Mouse (Mus musculus) liver, adult 2 months (tissue): ENCODE data around the gene Ppm1d.

Experiments used
- CTCF ChIP-seq: fragments of 200-500 bp; IDR thresholded peaks from 2 replicates; pipeline ENCODE4 v1.5.1; 2011; ENCODE audit warnings: low read depth, low read length, control low read depth
- POLR2A ChIP-seq: fragments of 200-500 bp; IDR thresholded peaks from 2 replicates; pipeline ENCODE4 v1.6.1; 2011; ENCODE audit warnings: low read length, control low read depth; ENCODE audit not compliant: insufficient read depth; ENCODE audit errors: extremely low read depth

DNA sequence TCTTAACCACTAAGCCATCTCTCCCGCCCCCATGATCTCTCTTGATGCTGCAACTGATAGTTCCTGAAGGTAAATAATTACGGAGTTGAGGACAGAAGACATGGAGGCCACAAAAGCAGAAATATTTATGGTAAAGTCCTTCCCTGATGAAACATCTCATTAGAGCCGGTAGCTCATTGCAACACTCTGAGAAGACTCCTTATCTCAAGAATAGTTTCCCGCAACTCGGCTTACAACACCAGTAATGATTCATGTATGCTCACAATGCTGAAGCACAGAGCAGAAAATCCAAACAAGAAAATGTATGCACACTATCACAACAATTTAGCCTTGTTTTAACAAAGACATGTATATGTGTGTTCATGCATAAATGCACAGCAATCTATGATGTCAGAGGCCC, 35.9 kb upstream of the Ppm1d start:
- no peak for TF ChIP-seq CTCF
- TF ChIP-seq POLR2A, result no peak
